Mouse (Mus musculus): ENCODE results near the gene Vmn2r18. TPM values are rescaled to one million over a fixed set of nuclear protein-coding genes. Genes with fewer than 3 reads are reported as not detected.
A peak's percentile ranks its signal among the peaks of the same experiment; 100 is the strongest.

The Vmn2r18 gene
- total RNA-seq (2014; rRNA removed) (not detected in 2 replicates), polyA plus RNA-seq (2015; fragmentation: Nextera tagmentation; extraction: Ambion mirVana) (0.06 TPM in 1 of 2 replicates, not detected in the other)

GRCm38 (mm10) chr5:151605921-151606320, at the start of gene Vmn2r18:
Gene Vmn2r18 (minus strand): TSS chr5:151606021.
- ATAC-seq (no peak), DNase-seq (ENCODE audit: low spot score) (no peak)
- Histone ChIP-seq H3K9ac (replicated peaks; ENCODE audit: low read length) (no peak within 1 kb of the TSS), H3K36me3 (ENCODE audit: insufficient read depth, low read length) (no peaks in the 10 kb centered on the region), H3K27me3 (ENCODE audit: insufficient read depth, low read length) (no peaks in the 10 kb centered on the region), H3K4me1 (ENCODE audit: insufficient read depth, low read length) (no peaks in the 10 kb centered on the region), H3K4me2 (ENCODE audit: low read depth, low read length) (no peak within 1 kb of the TSS), H3K4me3 (ENCODE audit: low read length) (no peak within 1 kb of the TSS), H3K9me3 (ENCODE audit: low read length) (no peaks in the 10 kb centered on the region), H3K27ac (no peak within 1 kb of the TSS)
- WGBS, result 85% methylated on average over 3 of the region's 3 CpGs
- TF ChIP-seq CTCF (IDR thresholded peaks at IDR 0.05; ENCODE audit: low read depth), result no peak

GRCm38 (mm10) chr5:151651411-151651784, 45.6 kb upstream of the Vmn2r18 start:
- H3K9me3 ChIP-seq (ENCODE audit: low read length), result no peaks in the 10 kb centered on the region
- 65% methylated on average over 3 of the region's 3 CpGs for WGBS
- DNase-seq (ENCODE audit: low spot score) (no peak), ATAC-seq (no peak)
- no peaks in the 10 kb centered on the region for H3K27me3 ChIP-seq (ENCODE audit: insufficient read depth, low read length)
- peaks cover 7% of the 10 kb centered on the region for H3K4me1 ChIP-seq (ENCODE audit: insufficient read depth, low read length)
- H3K36me3 ChIP-seq (ENCODE audit: insufficient read depth, low read length), result peaks cover 17% of the 10 kb centered on the region
- TF ChIP-seq CTCF (IDR thresholded peaks at IDR 0.05; ENCODE audit: low read depth), result no peak
- peak overlapping the region; percentile 65 for H3K4me3 ChIP-seq (ENCODE audit: low read length)
- peak overlapping the region; percentile 74; the same call in 1 of the 2 replicates for H3K27ac ChIP-seq
- no peak overlapping the region for H3K9ac ChIP-seq (replicated peaks; ENCODE audit: low read length)
- H3K4me2 ChIP-seq (ENCODE audit: low read depth, low read length), result peak overlapping the region; percentile 71

GRCm38 (mm10) chr5:151650700-151651410, 45.0 kb upstream of the Vmn2r18 start, which contains the start of gene Rfc3:
Gene Rfc3 (minus strand): TSS chr5:151651242.
- ATAC-seq (peak; percentile 99), DNase-seq (ENCODE audit: low spot score) (peak; percentile 98)
- H3K4me2 ChIP-seq (ENCODE audit: low read depth, low read length), result peak within 1 kb of the TSS; percentile 71
- H3K27ac ChIP-seq, result peak within 1 kb of the TSS; percentile 74
- peaks cover 17% of the 10 kb centered on the region for H3K36me3 ChIP-seq (ENCODE audit: insufficient read depth, low read length)
- H3K9ac ChIP-seq (replicated peaks; ENCODE audit: low read length), result peak within 1 kb of the TSS; percentile 63
- TF ChIP-seq CTCF (IDR thresholded peaks at IDR 0.05; ENCODE audit: low read depth), result peak; percentile 93
- H3K9me3 ChIP-seq (ENCODE audit: low read length), result no peaks in the 10 kb centered on the region
- H3K4me3 ChIP-seq (ENCODE audit: low read length), result peak within 1 kb of the TSS; percentile 65
- no peaks in the 10 kb centered on the region for H3K27me3 ChIP-seq (ENCODE audit: insufficient read depth, low read length)
- H3K4me1 ChIP-seq (ENCODE audit: insufficient read depth, low read length), result peaks cover 7% of the 10 kb centered on the region
- whole genome bisulfite sequencing, result under 1% methylated on average over 42 of the region's 42 CpGs

- whole genome bisulfite sequencing, result 92% methylated on average over 7 of the region's 7 CpGs
- Histone ChIP-seq H3K4me2 (ENCODE audit: low read depth, low read length) (no peak overlapping the region), H3K4me1 (ENCODE audit: insufficient read depth, low read length) (peaks cover 3% of the 10 kb centered on the region), H3K36me3 (ENCODE audit: insufficient read depth, low read length) (peaks cover 65% of the 10 kb centered on the region), H3K27ac (no peak overlapping the region), H3K4me3 (ENCODE audit: low read length) (no peak overlapping the region), H3K27me3 (ENCODE audit: insufficient read depth, low read length) (no peaks in the 10 kb centered on the region), H3K9ac (replicated peaks; ENCODE audit: low read length) (no peak overlapping the region), H3K9me3 (ENCODE audit: low read length) (no peaks in the 10 kb centered on the region)
- TF ChIP-seq CTCF (IDR thresholded peaks at IDR 0.05; ENCODE audit: low read depth), result peak; percentile 64
- ATAC-seq, result no peak
- DNase-seq (ENCODE audit: low spot score), result no peak
Measured at GRCm38 (mm10) chr5:151644845-151645244, 39.0 kb upstream of the Vmn2r18 start.

- Histone ChIP-seq H3K4me2 (ENCODE audit: low read depth, low read length) (no peak overlapping the region), H3K27me3 (ENCODE audit: insufficient read depth, low read length) (no peaks in the 10 kb centered on the region), H3K36me3 (ENCODE audit: insufficient read depth, low read length) (peaks cover 60% of the 10 kb centered on the region), H3K4me1 (ENCODE audit: insufficient read depth, low read length) (no peaks in the 10 kb centered on the region), H3K9me3 (ENCODE audit: low read length) (no peaks in the 10 kb centered on the region), H3K9ac (replicated peaks; ENCODE audit: low read length) (no peak overlapping the region), H3K4me3 (ENCODE audit: low read length) (no peak overlapping the region), H3K27ac (no peak overlapping the region)
- DNase-seq (ENCODE audit: low spot score) (no peak), ATAC-seq (no peak)
- no peak for TF ChIP-seq CTCF (IDR thresholded peaks at IDR 0.05; ENCODE audit: low read depth)
- WGBS, result 92% methylated on average over 5 of the region's 5 CpGs
Measured at GRCm38 (mm10) chr5:151642867-151643266, 37.0 kb upstream of the Vmn2r18 start.

- no peaks in the 10 kb centered on the region for H3K4me1 ChIP-seq (ENCODE audit: insufficient read depth, low read length)
- 94% methylated on average over 1 of the region's 1 CpGs for WGBS
- no peak overlapping the region for H3K4me2 ChIP-seq (ENCODE audit: low read depth, low read length)
- no peaks in the 10 kb centered on the region for H3K9me3 ChIP-seq (ENCODE audit: low read length)
- no peak for TF ChIP-seq CTCF (IDR thresholded peaks at IDR 0.05; ENCODE audit: low read depth)
- no peak for DNase-seq (ENCODE audit: low spot score)
- H3K4me3 ChIP-seq (ENCODE audit: low read length), result no peak overlapping the region
- H3K9ac ChIP-seq (replicated peaks; ENCODE audit: low read length), result no peak overlapping the region
- H3K36me3 ChIP-seq (ENCODE audit: insufficient read depth, low read length), result peaks cover 52% of the 10 kb centered on the region
- no peaks in the 10 kb centered on the region for H3K27me3 ChIP-seq (ENCODE audit: insufficient read depth, low read length)
- H3K27ac ChIP-seq, result no peak overlapping the region
- ATAC-seq, result no peak
Measured at GRCm38 (mm10) chr5:151642102-151642501, 36.3 kb upstream of the Vmn2r18 start.

- H3K4me3 ChIP-seq (ENCODE audit: low read length), result no peak overlapping the region
- no peaks in the 10 kb centered on the region for H3K27me3 ChIP-seq (ENCODE audit: insufficient read depth, low read length)
- H3K4me1 ChIP-seq (ENCODE audit: insufficient read depth, low read length), result no peaks in the 10 kb centered on the region
- H3K36me3 ChIP-seq (ENCODE audit: insufficient read depth, low read length), result no peaks in the 10 kb centered on the region
- no peak overlapping the region for H3K4me2 ChIP-seq (ENCODE audit: low read depth, low read length)
- ATAC-seq (no peak), DNase-seq (ENCODE audit: low spot score) (no peak)
- 36% methylated on average over 1 of the region's 1 CpGs for WGBS
- no peak overlapping the region for H3K9ac ChIP-seq (replicated peaks; ENCODE audit: low read length)
- no peak overlapping the region for H3K27ac ChIP-seq
- H3K9me3 ChIP-seq (ENCODE audit: low read length), result no peaks in the 10 kb centered on the region
- no peak for TF ChIP-seq CTCF (IDR thresholded peaks at IDR 0.05; ENCODE audit: low read depth)
Measured at GRCm38 (mm10) chr5:151601696-151602095, 4.1 kb downstream of the Vmn2r18 start.

Other genes starting within 250 kb of the Vmn2r18 start
- gene Gm42906, start 177.9 kb downstream of the Vmn2r18 start, total RNA-seq (2014; rRNA removed), result not detected in 2 replicates
- not detected in 2 replicates for gene Gm42906, start 177.9 kb downstream of the Vmn2r18 start, polyA plus RNA-seq (2015; fragmentation: Nextera tagmentation; extraction: Ambion mirVana)
- 25.8 and 38.5 TPM in 2 replicates for gene Rfc3, start 45.2 kb upstream of the Vmn2r18 start, total RNA-seq (2014; rRNA removed)
- 63.4 and 63.9 TPM in 2 replicates for gene Rfc3, start 45.2 kb upstream of the Vmn2r18 start, polyA plus RNA-seq (2015; fragmentation: Nextera tagmentation; extraction: Ambion mirVana)

All from hindbrain, postnatal 0 days (tissue).